Mouse (Mus musculus): ENCODE measurements around the gene Prm1.
"Not testable (repeated sequence)": the region's sequence is repeated elsewhere in the genome, so short reads cannot be mapped to it uniquely, and the experiment has no call there.

The Prm1 gene

DNA sequence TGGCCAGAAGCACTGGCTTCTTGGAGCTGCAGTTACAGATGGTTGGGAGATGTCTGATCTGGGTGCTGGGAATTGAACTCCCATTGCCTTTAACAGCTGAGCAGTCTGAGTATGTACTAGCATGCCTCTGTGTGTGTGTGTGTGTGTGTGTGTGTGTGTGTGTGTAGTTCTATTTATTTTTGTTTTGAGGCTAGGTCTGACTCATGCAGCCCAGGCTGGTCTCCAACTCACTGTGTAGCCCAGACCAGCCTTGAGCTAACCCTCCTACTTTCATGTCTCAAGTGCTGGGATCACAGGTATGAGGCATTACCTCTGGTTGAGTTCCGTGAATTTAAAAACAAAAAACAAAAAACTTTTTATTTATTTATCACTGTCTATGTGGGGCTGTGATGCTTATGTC is 18.9 kb upstream of the Prm1 start:
- no peak for DNase-seq (ENCODE audit: low read depth, low spot score)

DNA sequence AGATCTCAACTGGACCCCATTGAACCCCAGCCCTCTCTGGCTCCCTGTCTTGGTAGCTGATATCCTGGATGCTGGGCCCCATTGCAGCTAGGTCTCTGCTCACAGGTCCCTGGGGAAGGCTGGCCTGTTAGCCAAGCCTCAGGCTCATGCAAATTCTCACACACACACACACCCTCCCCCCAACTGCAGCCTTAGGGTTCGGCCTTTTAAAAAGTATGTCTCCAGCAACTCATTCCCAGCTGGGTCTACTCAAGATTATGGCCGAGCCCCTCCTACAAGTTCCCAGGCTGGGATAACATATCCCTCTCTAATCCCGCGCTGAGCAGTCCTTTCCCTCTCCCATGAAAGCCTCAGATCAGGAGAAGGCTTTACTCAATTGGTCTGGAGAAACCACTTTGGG is 15.7 kb upstream of the Prm1 start:
- DNase-seq (ENCODE audit: low read depth, low spot score): no peak

DNA sequence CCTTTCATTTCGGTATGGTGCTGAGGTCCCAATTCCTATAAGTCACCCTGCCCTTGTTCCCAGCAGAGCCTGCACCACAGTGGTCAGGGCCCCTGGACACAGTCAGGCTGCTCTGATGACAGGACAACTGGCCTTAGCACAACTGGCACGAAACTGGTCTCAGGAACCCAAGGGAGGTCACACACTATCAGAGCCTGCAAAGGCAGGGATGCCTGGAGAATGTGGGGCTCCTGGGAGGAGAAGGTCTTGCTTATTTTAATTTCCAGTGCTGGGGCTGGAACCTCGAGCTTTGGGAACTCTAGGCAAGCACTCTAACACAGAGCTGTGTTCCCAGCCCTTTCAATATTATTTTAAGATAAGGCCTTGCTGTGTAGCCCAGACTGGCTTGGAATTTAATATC is 14.3 kb upstream of the Prm1 start:
- DNase-seq (ENCODE audit: low read depth, low spot score): no peak

DNA sequence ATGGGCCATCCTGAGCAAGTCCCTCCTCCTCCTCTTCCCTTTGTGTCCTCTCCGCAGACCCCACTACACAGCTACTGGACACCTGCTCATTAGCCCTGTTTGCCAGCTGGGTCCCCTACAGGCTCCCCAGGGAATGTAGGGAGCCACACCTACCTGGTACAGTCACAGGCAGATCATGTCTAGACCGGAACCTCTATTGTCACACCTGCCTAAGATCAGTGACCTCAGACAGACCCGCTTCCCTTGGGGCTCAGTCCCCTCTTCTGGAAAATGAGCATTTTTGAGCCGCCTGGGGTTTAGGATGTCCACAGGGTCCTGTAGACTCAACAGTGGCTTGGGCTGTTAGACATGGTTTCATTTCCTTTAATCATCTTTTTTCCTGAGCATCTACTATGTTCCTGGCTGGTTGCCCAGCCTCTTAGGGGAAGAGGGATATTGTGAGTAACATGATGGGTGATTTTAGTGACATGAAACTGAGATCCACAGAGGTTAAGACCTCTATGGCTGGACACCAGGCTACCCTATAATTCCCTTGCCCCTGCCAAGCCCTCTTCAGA is 13.0 kb upstream of the Prm1 start:
- no peak for DNase-seq (ENCODE audit: low read depth, low spot score)

DNA sequence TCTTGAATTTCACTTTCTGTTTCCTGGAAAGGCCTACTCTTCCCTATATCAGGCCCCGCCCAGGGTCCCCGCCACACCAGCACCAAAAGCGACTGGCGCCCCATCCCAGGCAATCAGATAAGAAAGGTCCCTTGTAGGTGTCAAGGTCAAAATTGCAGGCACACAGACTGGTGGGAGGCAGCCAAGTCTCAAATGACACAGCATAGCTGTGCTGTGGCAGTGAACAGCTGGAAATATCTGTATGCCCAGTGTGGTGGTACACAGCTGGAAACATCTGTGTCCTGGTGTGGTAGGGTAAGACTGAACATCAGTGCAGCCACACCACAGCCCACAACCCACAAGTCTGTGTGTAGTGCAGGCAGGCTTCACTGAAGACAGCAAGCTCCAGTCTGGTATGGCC is 9.2 kb upstream of the Prm1 start:
- DNase-seq (ENCODE audit: low read depth, low spot score): no peak

DNA sequence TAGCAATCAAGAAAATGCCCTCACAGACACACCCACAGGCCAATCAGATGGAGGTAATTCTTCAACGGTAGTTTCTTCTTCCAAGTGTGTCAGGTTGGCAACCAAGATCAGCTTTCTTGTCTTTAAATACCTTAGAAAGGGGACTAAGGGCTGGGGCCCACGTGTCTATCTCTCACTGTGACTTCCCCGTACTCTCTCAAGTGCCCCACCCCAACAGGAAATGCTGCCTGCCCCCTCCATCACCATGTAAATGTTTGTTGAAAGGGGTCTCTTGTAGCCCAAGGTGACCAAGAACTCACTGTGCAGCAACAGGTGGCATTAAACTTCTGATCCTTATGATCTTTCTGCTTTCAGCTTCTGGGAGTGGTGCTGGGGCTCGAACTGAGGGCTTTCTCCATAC is 8.1 kb upstream of the Prm1 start:
- no peak for DNase-seq (ENCODE audit: low read depth, low spot score)

DNA sequence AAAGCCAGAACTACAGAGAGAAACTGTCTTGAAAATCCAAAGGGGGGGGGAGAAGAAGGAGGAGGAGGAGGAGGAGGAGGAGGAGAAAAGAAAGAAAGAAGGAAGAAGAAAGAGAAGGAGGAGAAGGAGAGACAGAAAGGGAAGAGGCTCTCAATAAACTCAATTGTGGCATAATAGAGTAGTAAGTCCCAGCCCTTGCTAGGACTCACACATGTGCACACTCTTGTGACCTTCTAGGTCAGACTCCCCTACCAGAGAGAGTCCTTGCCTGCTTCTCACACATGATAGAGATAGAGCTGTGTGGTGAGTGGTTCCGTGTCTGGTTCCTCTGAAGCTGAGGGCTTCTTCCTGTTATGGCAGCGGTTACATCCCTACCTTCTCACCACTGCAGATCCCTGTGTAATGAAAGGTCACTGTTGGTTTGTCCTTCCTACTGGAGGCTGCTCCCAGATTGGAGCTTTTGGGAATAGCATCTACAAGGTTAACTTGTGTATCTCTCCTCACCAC is 7.3 kb upstream of the Prm1 start, which contains the start of gene Gm11172:
Gm11172 (plus strand) TSS at position 51 of the 507 bp plus-strand sequence.
- DNase-seq (ENCODE audit: low read depth, low spot score): no peak

DNA sequence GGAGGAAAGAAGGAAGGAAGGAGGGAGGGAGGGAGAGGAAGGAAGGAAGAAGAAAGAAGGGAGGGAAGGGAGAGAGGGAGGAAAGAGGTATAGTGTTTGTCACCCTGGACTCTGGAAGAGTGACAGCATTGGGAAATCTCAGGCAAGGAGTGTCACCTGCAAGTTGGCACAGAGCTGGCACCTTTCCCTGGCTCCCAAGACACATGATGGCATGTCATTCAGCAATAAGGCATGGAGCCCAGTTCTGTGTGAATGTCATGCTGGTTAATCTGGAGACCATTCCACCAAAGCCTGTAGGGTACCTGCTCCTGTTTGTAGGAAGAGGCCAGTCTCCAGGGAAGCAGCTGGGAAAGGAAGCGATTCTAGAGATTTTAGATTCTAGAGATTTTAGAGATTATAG is 4.7 kb upstream of the Prm1 start:
- no peak for DNase-seq (ENCODE audit: low read depth, low spot score)

DNA sequence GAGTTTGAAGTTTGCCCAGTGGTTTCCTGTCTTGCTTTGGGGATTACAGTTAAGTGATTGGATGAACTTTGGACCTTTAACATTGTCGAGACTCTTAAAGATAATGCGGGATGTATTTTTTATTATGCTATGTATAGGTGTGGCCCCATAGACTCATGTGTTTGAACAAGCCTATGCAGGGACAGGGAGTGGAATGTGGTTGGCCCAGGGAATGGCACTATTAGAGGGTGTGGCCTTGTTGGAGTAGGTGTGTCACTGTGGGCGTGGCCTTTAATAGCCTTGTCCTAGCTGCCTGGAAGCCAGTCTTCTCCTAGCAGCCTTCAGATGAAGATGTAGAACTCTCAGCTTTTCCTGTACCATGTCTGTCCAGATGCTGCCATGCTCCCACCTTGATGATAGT is 3.2 kb downstream of the Prm1 start:
- DNase-seq (ENCODE audit: low read depth, low spot score): not testable (repeated sequence)

DNA sequence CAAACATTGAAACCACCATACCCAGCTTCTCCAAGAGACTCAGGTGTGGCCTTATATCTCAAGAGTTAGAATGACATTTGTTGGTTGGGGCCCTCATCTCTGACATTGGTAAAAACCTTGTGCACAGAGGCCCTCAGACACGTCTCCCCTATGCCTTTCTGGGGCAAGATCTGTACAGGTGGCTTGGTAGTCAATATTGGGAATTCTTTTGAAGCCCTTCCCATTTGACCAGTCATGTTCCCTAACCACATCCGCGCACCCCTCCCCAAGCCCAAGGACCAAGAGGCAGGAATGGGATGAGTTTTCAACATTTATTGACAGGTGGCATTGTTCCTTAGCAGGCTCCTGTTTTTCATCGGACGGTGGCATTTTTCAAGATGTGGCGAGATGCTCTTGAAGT is 9.6 kb downstream of the Prm1 start, which contains the start of gene Prm2:
Prm2 (minus strand) TSS at position 101 of the 400 bp plus-strand sequence.
- no peak for DNase-seq (ENCODE audit: low read depth, low spot score)

DNA sequence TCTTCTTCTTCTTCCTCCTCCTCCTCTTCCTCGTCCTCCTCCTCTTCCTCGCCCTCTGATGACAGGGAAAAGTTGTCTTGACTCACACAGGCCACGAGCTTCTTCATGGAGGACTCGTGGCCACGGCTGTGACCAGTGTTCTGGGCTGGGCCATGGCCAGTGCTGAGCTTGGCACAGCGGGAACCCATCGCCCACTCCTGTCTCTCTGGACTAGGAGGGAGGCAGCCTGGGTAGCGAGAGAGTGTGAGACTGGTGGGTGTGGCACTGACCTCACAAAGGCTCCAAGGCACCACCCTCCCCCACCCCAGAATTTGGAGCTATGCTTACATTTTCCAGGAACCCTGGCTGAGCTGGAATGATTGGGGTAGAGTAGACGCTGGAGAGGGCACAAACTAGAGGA is 14.9 kb downstream of the Prm1 start, which contains the start of gene Prm3:
Prm3 (minus strand) TSS at position 213 of the 400 bp plus-strand sequence.
- DNase-seq (ENCODE audit: low read depth, low spot score): no peak

DNA sequence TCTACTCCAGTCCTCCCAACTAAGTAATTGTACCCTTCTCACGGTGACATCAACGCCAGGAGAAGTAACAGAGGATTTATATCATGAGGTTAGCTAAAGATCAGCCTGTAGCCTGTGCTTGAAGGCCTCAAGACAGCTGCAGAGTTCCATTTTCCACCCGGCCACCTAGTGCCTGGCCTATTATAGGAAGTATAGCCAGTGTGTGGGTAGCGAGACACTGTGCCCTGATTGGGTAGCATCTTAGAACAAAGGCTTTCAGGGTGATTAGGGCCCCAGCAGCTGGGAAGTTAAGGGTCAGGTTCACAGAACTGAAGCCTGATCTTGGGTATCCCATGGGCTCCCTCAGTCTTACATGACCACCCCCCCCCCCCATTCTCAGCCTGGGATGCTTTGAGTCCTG is 16.8 kb downstream of the Prm1 start:
- no peak for DNase-seq (ENCODE audit: low read depth, low spot score)

DNA sequence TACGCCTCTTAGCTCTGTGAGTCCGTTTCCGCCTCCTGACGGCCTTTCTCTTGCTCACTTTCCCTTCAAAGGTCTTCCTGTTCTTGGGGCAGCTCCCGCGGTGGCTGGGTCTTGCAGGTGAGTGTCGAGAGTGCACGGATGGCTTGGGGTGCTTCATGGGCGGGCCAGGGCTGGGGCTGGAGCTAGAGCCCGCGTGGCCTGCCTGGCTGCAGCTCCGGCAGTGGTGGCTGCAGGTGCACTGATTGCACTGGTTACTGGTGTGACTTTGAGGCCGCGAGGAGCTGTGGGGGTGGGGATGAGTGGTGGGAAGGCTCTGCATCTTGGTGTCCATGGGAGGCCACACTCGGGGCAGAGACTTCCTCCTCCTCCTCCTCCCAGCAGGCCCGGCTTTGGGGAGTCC is 17.4 kb downstream of the Prm1 start, which contains the start of gene Tnp2:
Tnp2 (minus strand) TSS at position 390 of the 400 bp plus-strand sequence.
- no peak for DNase-seq (ENCODE audit: low read depth, low spot score)

DNA sequence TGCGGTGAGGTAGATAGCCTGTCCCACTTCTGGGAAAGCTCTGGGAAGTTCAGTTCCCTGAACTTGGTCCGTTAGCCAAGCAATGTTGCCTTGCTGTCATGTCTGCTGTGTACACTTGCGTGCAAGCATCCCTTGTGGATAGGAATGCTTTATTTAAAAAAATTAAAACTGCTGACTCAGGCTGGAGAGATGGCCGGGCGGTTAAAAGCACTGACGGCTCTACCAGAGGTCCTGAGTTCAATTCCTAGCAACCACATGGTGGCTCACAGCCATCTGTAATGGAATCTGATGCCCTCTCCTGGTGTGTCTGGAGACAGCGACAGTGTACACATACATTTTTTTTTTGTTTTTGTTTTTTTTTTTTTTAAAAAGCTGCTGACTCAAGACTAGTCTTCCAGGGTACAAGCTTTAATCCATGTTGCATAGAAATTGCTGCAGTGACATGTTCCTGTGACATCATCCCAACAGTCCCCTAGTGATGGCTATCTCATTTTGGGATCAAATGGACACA is 18.0 kb downstream of the Prm1 start:
- no peak for DNase-seq (ENCODE audit: low read depth, low spot score)

DNA sequence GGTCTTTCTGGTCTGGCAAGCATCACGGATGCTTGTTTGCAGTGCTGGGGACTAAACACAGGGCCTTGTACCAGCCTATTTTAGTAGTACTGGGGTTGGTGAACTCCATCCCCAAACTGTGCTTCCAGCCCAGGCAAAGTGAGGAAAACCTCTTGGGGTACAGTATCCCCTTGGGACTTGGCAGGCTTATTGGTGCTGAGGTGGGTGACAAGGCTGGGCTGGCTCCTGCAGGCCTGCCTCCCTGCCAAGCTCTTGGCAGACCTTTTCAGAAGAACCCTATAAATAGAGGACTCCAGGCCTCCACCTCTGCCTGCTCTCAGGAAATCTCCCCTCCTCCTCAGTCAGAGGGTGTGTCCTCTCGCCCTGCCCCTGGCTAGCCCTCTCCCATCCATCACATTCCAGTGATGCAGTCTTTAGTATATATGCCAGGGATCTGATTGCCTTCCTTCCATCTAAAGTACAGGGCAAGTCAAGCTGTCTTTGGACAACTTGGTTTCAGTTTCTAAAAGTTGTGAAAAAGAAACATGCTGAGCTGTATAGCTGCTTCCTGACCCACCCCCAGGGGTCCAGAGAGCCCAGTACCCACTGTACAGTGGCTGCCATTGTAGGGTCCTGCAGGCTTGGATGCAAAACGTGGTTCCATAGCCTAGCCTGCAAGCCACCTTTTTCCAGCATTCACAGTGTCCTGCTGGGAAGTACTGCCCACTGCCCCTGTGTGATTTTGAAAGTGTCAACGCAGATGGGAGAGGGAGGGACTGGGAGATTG is 18.7 kb downstream of the Prm1 start:
- no peak for DNase-seq (ENCODE audit: low read depth, low spot score)

DNA sequence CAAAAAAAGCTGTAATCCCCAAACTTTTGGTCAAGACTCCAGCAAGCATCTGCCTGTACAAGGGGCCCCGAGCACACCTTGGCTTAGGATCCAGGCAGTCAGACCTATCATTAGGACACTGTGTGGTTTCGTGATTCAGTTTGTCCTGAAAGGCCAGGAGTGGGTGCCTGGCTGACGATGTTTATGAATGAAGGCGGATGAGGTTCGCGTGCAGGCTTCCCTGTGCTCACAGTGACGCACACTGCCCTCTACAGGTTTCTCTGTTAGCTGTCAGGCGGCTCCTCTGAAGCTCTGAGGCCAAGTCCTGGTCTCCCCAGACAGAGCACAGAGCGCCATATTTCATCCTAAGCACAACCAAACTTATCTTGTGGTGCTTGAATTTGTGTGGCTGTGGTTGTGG is 19.4 kb downstream of the Prm1 start:
- DNase-seq (ENCODE audit: low read depth, low spot score): peak; percentile 65

DNA sequence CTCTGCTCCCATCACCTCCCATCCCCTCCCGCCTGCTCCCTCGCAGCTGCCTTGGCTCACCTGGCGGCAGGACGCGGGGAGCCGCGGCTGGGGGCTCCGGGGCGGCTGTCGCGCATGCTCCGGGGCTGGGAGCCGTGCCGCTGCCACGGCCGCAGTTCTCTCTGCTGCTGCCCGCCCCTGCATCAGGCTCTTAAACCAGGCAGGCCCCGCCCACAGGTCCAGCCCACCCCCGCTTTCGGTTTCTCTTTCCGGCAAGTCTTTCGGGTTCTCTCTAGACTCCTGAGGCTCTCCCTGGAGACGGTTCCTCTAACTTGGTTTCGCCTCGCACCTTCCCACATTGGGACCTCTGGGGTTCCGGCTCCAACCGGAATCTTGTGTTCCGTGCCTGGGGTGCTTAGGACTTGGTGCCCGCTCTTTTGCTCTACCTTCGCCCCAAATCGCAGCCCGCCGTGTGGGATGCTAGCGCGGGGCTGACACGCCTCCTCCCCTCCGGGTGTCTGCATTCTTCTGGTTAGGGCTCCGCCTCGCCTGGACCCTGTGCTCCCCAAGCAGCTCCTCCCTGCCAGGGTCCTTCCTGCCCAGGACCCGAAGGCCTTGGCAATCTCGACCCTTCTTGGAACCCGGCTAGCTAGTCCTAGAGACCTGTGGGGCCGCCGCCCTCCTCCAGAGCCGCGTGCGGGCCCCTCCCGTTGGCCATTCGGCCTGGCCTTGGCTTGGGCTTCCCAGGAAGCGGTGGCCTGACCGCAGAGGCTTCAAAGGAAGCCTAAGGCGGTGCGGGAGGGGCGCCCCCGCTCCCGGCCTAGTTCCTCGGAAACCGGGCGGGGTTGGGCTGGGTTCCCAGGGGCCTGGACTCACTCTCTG is 20.0 kb downstream of the Prm1 start, which contains the start of gene Socs1:
Socs1 (minus strand) TSS at position 166 of the 861 bp plus-strand sequence.
- DNase-seq (ENCODE audit: low read depth, low spot score): peak; percentile 75

DNA sequence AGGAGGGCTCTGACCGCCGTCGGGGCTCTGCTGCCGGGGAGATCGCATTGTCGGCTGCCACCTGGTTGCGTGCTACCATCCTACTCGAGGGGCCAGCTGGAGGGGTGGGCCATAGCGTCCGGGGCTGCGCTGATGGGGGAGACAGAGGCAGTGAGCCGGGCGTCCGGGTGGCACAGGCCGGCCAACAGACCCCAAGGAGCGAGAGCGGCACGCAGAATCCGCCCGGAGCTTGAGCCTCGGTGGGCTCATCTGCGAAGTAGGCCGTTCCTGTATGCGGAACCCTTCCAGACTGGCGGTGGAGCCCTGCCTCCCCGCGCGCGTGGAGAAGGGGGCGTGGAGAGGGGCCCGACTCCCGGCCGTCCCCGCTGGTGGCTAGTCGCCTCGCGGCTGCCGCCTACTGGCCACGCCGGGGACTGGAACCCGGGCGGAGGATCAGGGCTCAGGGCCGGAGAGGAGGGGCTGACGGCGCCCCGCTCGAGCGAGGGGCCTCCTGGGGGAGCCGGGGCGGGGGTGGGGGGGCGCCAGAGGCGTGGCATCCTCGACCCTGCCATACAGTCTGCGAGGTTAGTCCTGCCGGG is 20.8 kb downstream of the Prm1 start:
- DNase-seq (ENCODE audit: low read depth, low spot score): peak; percentile 69

DNA sequence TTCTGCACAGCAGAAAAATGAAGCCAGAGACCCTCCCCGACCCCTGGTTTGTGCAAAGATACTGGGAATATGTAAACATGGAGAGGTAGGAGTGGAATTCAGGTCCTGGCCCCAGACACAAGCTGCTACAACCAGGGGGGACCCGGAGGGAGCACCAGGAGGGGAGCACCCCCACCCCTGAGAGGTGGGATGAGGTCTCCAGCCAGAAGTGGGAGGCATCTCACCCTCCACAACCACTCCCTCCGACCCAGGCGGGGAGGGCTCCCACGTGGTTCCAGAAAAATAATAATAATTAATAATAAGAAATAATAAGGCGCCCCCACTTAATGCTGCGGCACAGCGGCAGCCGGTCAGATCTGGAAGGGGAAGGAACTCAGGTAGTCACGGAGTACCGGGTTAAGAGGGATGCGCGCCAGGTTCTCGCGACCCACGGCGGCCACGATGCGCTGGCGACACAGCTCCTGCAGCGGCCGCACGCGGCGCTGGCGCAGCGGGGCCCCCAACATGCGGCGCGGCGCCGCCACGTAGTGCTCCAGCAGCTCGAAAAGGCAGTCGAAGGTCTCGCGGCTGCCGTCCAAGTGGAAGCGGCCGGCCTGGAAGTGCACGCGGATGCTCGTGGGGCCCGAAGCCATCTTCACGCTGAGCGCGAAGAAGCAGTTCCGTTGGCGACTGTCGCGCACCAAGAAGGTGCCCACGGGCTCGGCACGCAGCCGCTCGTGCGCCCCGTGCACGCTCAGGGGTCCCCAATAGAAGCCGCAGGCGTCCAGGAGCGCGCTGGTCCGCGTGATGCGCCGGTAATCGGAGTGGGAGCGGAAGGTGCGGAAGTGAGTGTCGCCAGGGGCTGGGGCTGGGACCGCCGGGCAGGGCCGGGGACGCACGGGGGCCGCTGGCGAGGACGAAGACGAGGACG is 21.5 kb downstream of the Prm1 start:
- no peak for DNase-seq (ENCODE audit: low read depth, low spot score)

DNA sequence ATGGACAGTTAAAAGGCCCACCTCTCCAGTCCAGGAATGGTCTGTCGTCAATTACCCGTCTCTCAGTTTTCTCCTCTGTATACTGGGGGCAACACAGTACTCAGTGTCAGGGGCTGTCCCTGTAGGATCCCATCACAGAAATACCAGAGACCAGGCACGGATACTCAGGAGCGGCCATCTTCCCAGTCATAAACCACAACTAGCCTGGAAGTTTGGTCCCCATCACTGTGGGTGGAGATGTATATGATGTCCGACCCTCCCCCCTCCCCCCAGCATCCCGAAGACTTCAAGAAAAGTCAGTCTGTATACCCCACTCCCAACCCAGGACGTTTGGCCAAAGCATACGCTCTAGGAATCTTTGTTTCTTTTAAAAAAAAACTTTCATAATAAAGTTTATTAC is 22.2 kb downstream of the Prm1 start:
- no peak for DNase-seq (ENCODE audit: low read depth, low spot score)

DNA sequence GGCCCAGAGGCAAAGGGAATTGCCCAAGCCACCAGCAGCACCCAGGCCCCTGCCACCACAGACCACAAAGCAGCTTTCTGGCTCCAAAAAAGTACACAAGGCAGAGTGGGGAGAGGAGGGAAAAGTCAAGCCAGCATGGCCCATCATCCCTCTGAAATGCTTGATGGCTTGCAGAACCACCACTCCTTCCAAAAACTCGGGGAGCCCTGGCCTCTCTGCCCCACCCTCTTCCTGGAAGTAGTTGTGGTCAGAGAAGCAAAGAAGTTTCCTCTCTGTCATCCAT is 22.5 kb downstream of the Prm1 start:
- no peak for DNase-seq (ENCODE audit: low read depth, low spot score)
